Mouse (Mus musculus) right cerebral cortex, adult 18-20 months (tissue): ENCODE results near the gene Wnt10b.
"Not testable (repeated sequence)": the region's sequence is repeated elsewhere in the genome, so short reads cannot be mapped to it uniquely, and the experiment has no call there.

Experiments
- DNase-seq: peaks from one replicate; pipeline ENCODE4 v3.0.0; 2022; ENCODE audit warnings: mixed read lengths

Gene Wnt10b

DNA sequence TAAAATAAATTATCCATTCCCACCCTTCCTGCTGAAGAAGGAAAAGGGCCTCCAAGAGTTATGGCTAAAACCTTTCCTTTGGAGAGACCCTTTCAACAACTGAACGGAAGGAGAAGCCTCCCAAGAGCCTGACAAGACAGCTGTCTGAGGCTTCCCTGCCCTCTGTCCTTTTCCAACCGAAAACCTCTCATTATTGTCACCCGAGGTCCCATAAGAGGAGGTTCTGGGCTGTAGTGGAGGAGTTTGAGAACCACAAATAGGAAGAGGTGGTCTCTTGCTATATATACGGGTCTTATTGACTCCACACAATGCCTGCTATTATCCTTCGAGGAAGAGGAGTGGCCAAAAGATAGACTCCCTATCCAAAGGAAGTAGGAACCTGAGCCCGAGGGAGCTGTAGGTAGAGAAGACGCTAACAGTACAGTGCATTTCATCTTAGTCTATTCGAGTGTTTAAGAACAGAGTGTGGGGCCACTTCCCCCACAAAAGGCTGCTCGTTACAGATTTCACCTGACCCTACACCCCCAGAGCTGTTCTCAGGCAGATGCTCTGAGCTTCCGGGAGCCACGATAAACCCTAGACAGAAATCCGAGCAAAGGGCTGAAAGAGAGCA is 6.0 kb downstream of the Wnt10b start:
- DNase-seq = no peak

DNA sequence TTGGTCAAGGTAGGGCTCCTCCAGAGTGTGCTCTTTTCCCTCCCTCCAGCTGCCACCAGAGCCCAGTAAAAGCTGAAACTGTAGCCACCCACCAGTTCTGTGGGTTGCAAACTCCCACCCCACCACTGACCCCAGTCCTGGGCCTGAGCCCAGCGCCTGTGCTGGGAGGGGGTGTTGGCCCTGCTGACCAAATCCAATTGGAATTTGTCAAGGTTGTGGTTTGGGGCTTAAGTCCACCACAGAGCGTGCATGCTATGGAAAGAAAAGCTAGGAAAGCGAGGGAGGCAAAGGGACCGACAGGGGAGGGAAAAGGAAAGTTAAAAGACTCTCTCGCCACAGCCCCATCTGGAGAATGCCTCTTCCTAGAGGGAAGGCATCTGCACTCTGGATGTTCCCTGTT is 9.7 kb downstream of the Wnt10b start:
- no peak for DNase-seq

DNA sequence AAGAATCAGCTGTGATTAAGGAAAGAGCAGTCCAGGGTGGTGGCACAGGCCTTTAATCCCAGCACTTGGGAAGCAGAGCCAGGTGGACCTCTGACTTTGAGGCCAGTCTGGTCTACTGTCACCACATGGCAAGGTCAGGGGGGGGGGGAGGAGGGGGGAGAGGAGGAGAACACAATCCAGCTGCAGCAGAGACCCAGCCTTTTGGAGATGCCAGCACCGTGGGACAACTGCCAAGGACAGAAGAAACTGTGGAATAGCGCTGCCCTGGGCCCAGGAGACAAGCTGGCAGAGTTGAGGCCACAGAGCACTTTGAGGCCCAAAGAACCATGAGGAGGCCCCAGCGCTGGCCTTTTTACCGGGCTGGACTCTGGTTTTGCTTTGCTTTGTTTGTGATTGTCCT is 12.0 kb downstream of the Wnt10b start:
- no peak for DNase-seq

DNA sequence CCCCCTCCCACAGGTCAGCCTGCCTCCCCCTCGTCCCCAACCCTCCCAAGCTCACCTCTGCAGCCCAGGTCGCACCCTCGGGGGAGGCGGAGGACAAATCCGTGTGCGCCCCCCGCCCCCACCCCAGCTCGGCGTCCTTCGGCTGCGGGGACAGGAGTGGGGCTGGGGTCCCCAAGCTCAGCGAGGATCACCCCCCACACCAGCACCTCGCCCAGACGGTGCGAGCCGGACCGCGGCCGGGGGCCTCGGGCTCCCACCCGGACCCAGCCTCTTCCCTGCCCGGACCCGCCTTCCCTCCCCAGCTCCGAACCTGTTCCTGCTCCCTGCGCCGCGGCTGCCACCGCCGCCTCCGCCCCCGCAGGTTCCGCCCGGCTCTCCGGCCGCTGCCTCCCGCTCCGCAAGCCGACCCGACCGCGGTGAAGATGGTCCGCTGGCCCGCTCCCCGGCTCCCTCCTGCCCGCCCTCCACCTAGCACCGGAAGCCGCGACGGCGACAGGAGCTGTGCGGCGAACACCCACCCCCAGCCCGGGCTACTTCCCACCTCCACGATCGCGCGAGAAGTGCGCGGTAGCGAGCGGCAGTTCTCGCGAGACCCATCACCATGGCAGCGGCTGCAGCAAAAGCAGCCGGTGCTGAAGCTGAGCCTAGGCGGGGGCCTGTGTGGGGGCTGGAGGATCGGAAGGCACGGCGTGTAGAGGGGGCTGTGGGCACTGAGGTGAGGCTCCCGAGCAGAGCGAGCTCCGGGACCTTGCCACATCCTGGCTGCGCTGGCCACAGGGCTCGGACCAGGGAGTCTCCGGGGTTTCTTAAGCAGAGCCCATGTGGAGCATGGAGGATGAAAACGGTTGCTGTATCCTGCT is 15.1 kb downstream of the Wnt10b start, which contains the start of gene Arf3:
Gene Arf3 (minus strand): TSS at position 545 of the 860 bp plus-strand sequence.
- DNase-seq = peak; percentile 98

DNA sequence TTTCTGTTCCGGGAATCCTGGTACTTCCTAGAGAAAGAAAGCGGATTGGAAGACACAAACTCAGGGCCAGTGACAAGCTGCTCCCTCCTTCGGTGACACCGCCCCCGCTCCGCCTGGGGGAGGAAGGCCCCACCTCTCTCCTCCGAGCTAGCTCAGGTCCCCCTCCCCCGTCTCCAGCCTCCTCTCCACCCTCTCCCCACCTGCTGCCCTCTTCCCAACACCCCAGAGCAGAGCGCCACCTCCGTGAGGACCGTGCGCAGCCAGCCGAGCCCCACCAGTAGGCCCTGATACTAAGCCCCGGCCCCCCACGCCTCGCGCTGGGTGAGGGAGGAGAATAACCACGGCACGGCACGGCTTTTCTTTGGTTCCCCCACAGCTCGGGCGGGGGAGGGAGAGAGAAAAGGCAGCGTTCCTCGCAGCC is 15.7 kb downstream of the Wnt10b start:
- peak; percentile 87 for DNase-seq

DNA sequence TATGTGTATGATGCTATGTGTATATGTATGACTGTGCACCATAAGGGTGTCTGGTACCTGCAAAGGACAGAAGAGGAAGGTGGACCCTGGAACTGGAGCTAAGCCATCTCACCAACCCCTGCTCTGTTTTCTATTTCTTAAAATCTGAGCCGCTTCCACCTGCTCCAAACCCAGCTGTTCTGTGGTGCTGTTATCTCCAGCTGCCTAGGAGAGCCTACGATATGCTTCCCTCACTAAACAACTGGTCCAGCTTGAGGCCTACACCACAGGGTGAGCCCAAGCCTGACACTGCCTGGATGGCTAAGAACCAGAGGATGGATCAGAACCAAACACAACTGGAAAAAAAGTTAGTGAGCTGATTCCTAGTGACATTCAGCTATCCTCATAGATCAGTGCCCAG is 23.8 kb downstream of the Wnt10b start:
- no peak for DNase-seq

DNA sequence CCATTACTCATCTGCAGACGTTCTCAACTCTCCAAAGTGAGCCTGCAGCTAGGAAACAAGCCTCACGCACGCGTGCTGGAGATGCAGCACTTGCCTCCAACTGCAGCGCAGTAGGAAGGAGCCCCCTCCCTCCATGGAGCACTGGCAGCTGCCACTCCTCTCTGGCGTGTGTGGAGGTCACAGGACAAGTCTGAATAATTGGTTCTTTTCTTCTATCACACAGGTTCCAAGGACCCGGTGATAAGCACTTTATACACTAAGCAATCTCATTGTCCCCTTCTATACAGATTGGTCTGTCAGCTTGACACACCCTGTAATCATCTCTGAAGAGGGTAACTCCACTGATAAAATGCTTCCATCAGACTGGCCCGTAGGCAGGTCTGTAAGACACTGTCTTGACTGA is 24.9 kb downstream of the Wnt10b start:
- DNase-seq = peak; percentile 32

DNA sequence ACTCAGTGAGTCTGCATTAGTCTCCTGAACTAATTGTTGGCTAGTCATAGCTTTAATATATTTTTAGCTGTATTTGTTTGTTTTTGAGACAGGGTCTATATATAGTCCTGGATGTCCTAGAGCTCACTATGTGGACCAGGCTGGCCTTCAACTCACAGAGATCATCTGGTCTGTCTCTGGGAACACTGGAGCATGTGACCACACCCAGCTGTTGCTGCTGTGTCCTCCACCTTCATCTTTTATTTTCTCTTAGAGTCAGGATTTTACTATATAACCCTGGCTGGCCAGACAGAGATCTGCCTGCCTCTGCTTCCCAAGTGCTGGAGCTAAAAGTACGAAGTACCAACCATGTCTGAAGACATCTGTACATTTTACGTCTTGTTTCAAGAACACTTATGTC is 28.9 kb downstream of the Wnt10b start:
- no peak for DNase-seq

DNA sequence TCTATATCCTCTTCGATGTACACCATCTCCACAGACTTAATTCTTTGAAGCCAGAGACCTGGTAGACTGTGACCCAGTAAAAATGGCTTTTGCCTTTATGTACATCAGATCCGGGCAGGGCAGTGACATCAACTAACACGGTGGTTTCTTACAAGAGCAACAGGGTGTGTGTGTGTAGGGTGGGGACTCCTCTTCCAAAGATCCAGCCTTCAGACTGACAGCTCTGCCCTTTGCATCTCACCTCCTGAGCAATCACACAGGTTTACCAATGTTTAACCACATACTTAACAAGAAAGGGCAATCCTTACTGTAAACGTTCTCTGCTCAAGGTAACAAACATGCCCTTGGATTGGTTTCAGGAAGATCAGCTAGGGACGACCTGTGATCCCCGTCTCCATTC is 30.7 kb downstream of the Wnt10b start:
- no peak for DNase-seq

DNA sequence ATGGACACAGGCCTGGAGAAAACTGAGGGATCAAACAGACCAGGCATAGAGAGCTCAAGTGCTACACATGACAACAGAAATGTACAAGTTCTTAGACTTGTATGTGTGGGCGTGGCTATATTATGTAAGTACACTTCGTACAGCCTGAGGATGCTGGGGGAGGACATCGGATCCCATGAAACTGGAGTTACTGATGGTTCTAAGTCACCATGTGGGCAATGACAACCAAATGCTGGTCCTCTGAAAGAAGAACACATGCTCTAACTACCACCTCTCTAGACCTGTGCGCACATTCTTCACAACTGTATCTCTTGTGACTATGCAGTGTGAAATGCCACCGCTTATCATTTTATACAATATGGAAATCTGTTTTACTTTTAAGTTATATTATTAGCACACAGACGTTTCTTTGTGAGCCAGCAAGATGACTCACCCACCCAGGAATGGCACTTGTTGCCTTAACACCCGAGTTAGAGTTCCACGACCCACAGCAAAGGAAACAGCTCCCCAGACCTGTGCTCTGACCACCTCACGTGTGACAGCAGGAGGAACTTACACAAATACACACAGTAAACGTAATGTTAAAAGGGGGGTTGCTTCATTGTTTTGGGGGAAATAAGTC is 31.5 kb downstream of the Wnt10b start:
- peak; percentile 59 for DNase-seq

DNA sequence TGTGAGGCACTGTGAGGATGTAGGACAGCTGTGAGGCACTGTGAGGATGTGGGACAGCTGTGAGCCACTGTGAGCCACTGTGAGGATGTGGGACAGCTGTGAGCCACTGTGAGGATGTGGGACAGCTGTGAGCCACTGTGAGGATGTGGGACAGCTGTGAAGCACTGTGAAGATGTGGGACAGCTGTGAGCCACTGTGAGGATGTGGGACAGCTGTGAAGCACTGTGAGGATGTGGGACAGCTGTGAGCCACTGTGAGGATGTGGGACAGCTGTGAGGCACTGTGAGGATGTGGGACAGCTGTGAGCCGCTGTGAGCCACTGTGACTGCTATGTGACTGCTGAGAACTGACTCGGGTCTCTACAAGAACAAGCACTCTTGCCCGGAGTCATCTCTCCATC is 34.1 kb downstream of the Wnt10b start:
- not testable (repeated sequence) for DNase-seq

DNA sequence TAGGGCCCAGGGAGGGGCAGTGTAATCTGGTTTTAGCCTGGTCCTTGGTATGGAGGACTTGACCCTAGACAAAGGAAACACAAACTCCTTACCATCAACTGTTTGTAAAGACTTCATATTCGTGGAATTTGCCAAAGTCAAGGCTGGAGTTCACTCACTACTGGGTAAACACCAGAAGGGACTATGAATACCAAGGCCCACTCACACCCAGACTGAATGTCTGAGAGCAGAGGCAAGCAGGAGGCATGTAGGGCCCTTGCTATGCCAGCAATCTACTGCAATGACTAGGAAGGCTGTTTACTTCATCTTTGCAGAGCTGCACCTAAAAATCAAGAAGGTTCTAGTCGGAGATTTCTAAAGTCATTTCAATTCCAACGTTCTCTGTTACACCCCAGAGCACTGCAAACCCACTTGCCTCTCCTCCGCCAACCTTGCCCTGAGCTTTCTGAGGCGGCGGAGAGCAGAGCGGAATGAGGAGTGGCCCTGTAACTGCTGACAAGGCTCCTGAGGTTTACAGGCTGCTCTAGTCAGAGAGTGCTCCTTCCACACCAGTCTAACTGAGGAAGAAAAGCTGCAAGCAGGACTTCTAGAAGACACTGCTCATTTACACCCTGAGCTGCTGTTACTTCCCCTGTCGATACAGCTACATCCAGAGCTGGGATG is 35.1 kb downstream of the Wnt10b start:
- DNase-seq = no peak

DNA sequence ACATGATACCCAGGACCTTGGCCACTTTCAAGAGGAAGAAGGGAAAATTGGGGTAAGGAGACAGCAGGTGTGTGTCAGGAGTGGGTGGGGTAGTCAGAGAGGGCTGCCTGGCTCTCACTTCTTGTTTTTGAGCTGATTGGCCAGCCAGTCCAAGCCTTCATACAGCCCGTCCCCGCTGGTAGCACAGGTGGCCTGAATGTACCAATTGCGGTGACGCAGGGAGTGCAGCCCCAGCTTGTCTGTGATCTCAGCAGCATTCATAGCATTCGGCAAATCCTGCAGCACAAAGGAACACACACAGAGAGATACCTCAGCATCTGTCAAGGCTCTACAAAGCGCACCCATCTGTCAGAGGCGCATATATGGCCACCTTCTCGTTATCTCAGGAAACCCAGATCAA is 37.7 kb downstream of the Wnt10b start:
- no peak for DNase-seq

DNA sequence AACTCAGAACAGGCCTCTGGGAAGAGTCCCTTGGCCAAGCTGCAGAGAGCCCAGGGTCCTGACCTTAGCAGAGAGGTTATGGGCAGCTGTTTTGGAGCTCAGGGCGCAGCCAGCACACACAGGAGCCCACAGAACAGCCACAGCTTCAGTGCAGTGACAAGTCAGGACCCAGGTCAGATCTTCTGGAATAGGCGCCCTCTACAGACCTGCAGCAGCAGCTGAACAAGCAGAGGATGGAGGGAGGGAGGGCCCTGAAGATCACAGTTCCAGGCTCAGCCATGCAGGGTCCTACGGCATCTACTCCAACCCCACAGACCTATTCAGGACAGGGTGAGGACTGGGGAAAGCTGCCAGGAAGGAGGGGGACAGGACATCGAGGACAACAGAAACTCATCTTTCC is 39.2 kb downstream of the Wnt10b start:
- DNase-seq = no peak

DNA sequence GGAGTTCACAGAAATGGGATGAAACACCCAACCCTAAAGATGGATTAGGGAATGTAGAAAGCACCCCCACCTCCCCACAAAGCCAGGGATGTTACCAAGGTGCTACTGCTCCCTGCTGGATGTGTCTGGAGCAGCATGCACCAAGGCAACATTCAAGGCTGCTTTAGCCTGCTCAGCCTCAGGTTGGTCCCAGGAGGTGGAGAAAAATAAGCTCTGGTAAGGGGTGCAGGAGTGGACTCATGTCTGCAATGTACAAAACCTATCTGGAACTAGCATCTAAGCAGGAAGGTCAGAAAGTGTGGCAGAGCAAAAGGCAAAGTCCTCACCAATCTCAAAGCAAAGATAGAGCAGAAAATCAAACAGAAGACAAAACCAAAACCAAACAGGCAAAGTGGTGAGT is 40.1 kb downstream of the Wnt10b start:
- DNase-seq = no peak

DNA sequence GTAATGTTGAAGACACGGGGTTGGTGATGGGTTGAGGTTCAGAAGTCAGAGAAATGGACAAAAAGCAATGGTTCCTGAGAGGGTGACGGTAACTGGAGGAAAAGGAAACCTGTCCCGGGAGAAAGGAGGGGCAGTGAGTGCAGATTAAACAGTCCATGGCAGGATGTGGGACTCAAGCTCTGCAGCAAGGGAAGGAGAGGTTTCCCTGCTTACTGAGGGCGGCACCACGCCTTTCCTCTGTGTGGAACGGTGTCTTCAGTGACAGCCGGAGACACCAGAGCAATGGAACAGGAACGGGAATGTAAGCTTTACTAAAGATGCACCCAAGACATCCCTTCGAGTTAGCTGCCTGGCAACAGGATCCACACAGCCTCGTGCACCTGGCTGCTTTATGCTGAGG is 41.4 kb downstream of the Wnt10b start:
- no peak for DNase-seq

DNA sequence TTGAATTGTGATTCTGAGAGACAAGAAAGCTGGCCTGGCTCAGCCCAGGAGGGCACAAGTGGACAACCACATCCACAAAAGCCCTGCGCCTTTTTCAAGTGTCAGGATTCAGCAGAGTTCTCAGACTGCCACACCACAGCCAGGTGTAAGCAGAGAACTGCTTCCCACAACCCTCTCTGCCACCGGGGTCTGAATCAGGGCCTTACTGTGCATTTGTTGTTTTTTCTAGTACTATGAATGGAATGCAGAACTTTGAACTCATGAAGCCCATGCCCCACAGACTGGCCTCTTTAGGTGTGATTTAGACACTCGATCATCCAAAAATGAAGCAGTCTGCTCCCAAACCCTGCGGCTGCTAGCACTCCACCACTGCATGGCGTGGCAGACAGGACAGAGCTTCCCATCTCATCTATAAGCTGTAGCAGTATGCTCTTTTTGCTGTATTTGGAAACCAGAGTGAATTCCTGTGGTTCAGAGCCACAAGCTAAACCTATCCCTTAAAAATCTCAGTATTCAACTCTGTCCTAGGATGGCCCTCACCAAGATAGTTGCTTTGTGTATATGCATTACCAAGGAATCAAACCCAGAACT is 43.9 kb downstream of the Wnt10b start:
- no peak for DNase-seq

DNA sequence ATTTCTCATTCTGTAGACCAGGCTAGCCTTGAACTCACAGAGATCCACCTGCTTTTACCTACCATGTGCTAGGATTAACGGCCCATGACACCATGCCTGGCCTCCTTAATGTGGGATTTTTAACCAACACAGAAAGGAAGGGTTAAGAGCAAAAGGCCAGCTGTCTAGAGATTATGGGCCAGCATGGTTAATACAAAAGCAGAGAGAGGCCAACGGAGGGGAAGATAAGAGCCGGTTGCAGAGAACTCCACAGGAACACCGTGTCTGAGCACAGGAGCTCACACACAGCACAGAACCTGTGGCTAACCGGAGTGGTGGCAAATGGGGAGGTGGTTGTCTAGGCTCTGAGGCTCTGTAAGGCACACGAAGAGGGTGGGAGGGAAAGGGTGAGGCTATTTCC is 44.6 kb downstream of the Wnt10b start:
- no peak for DNase-seq

DNA sequence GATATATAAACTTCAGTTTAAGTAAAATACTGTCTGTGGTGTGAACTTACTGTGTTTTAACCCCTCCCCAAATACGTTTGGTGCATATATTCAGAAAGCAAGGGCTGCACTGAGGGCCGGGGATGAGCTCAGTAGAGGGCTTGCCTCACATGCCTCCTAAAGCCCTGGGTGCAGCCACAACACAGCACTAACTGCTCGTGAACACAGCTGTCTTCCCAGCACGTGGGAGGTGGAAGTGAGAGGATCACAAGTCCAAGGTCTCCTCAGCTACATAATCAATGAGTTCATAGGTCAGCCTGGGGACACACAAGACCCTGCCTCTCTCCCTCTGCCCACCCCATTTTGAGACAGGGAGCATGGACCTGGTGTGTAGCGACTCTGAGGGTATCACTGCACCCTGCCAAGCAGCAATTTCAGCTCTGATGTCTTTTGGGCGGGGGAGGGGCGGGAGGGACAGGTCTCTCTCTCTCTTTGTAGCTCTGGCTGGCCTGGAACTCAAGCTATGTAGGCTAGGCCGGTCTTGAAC is 45.9 kb downstream of the Wnt10b start:
- no peak for DNase-seq

DNA sequence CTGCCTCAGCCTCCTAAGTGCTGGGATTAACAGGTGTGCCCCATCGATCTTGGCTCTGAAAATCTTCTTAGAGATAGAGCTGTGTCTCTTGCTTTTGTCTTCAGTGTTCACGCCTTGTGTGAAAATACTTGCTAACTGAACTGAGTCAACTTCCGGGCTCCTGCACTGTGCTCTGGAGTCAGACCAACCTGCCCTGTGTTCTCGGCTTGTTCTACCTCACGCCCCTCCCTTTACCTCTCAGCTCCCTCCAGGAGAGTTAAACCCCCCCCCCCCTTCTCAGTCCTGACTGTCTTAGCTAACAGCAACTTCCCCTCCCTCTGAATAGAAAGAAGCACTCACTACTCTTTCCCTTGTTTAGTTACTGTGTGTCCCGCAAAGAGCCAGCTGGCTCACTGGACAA is 47.2 kb downstream of the Wnt10b start:
- DNase-seq = no peak

DNA sequence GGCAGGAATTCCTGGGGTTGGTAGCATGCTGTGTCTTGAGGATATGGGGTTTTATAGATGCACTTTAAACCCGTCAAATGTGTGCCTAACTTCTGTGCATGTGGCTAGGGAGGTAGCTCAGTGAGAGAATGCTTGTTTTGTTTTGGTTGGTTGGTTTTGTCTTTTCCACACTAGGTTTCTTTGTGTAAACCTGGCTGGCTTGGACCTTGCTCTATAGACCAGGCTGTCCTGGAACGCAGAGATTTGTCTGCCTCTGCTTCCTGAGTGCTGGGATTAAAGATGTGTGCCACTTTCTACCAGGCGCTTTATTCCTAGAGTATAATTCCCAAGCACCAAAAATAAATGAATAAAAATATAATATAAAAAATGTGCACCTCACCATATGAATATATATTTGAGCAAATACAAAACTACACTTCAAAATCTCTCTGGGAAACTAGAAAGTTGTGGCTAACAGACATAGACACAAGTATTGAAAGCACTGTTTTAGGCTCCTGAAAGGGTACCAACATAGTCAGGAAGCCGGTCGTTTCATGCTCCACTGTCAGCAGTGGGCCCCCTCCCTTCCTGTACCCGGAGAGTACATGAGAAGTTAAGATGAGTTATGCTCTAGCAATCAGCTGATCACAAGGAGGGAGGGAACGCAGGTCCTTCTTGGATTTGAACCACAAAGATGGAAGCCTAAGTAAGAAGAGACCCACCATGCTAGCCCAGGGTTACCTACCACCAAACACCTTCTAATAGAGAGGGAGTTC is 48.0 kb downstream of the Wnt10b start:
- no peak for DNase-seq

DNA sequence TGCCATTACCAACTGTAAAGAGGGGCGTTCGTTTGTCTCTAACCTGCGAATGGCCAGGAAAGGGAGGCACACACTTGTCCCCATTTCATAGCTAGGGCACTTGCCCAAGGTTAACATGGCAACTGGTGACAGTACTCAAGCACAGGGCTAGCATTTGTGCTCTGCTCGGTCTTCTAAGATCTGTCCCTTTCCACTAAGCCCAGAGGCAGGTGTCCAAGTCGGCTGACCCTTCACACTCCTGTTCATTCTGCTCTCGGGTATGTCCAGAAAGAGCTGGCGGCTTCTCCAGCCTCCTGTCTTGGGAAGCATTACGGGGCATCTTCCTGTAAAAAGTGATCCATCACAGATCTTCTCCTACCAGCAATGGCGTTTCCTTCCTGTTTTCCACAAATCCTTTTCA is 49.6 kb downstream of the Wnt10b start:
- DNase-seq = no peak
